24 mouse cellular contexts compared by ENCODE assay signal in the genomic region with DNA sequence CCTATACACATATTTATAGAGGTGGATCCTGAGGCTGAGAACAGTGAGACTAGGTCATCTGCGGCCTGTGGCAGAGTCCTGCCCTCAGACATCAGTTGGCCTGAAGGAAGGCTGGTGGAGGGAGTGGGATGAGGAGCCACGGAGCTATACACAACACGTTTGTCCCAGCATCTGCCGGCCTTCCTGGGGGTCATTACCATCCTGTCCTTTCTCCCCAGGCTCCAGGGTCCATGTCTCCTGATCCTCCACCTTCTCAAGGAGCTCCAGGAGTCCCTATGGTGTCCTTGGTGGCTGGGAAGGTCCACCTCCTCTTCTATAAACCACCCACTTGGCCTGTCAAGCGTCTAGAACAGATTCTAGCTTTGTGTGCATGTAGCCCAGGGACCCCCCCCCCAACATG. TPM values are rescaled to one million over a fixed set of nuclear protein-coding genes. Genes with fewer than 3 reads are reported as not detected.
DNase-seq lines count a peak whose midpoint lies in the region; ATAC-seq lines count a peak whose summit lies in the region.
"Had no signal": no experiment of that assay in that cellular context is flagged by ENCODE, and none has a peak within 500 bp of the region (broad histone marks: within the 10 kb centered on the region; RNA-seq: fewer than 3 reads in every experiment).

No protein-coding gene starts in this region.

- peaks cover 4% of the 10 kb centered on the region; the same call in 1 of the 2 replicates for H3K4me1 ChIP-seq in kidney, embryonic 15.5 days
- H3K4me1 ChIP-seq: heart, embryonic 13.5 days had no signal

- no peaks in the 10 kb centered on the region for H3K27me3 ChIP-seq in kidney, embryonic 15.5 days
- H3K27me3 ChIP-seq: forebrain, embryonic 15.5 days; hindbrain, embryonic 15.5 days had no signal

- WGBS in kidney, embryonic 15.5 days: 79% methylated on average over 5 of the region's 5 CpGs

- no peak overlapping the region for H3K9ac ChIP-seq in kidney, embryonic 15.5 days
- H3K9ac ChIP-seq: forebrain, embryonic 15.5 days; heart, embryonic 13.5 days; hindbrain, embryonic 15.5 days had no signal

- ATAC-seq in cerebellum, adult (ENCODE audit: insufficient number of reproducible peaks, low FRiP score, low TSS enrichment): no peak
- ATAC-seq in kidney, embryonic 15.5 days (replicated peaks; ENCODE audit: low FRiP score): no peak
- ATAC-seq: CD4-positive, CD25-positive, alpha-beta regulatory T cell, adult 4 months; forebrain, embryonic 15.5 days; intestine, embryonic 16.5 days had no signal

- peak; percentile 46 for DNase-seq in cerebellum, adult 11-12 months
- no peak for DNase-seq in kidney, adult 8-10 months
- peak; percentile 2 for DNase-seq in right cerebral cortex, postnatal 14 days
- no peak for DNase-seq in right cerebral cortex, postnatal 4 days
- DNase-seq in cerebellum, postnatal 36 days: peak; percentile 6 to 21
- DNase-seq in spleen, adult 12 weeks (ENCODE audit: low spot score): no peak
- DNase-seq: gastrocnemius, postnatal 25 days; heart, adult 2 months; heart, postnatal 36 days; thymus, adult 18-20 months; thymus, postnatal 36 days had no signal

- H3K4me3 ChIP-seq in kidney, embryonic 15.5 days (replicated peaks): no peak overlapping the region
- H3K4me3 ChIP-seq: embryonic facial prominence, embryonic 10.5 days; forebrain, embryonic 15.5 days; heart, adult 2 months; heart, embryonic 13.5 days; hindbrain, embryonic 15.5 days had no signal

- peak overlapping the region; percentile 56 for H3K27ac ChIP-seq in kidney, embryonic 15.5 days
- H3K27ac ChIP-seq: heart, adult 2 months; heart, embryonic 13.5 days; hindbrain, embryonic 15.5 days had no signal

- no peaks in the 10 kb centered on the region for H3K36me3 ChIP-seq in kidney, embryonic 15.5 days
- H3K36me3 ChIP-seq: embryonic facial prominence, embryonic 10.5 days; forebrain, embryonic 15.5 days; heart, embryonic 13.5 days; hindbrain, embryonic 15.5 days had no signal

- no peak overlapping the region for H3K4me2 ChIP-seq in kidney, embryonic 15.5 days
- H3K4me2 ChIP-seq: forebrain, embryonic 15.5 days; heart, embryonic 13.5 days; hindbrain, embryonic 15.5 days had no signal

- no peaks in the 10 kb centered on the region for H3K9me3 ChIP-seq in kidney, embryonic 15.5 days (replicated peaks)
- H3K9me3 ChIP-seq: embryonic facial prominence, embryonic 10.5 days; forebrain, embryonic 15.5 days; heart, embryonic 13.5 days; hindbrain, embryonic 15.5 days had no signal

RNA-seq across cellular contexts. Expression of gene Slc22a12, which starts 5.0 kb away (rescaled TPM):
- polyA plus RNA-seq in kidney, embryonic 15.5 days (2015; fragmentation: Nextera tagmentation; extraction: Ambion mirVana): 14.1 and 16.3 TPM in 2 replicates
- polyA plus RNA-seq: CD4-positive, CD25-positive, alpha-beta regulatory T cell, adult 4 months; embryonic facial prominence, embryonic 10.5 days; forebrain, embryonic 15.5 days; heart, adult 2 months; heart, embryonic 13.5 days; hindbrain, embryonic 15.5 days; intestine, embryonic 16.5 days; limb, embryonic 11.5 days; liver, adult 2 months; liver, embryonic 16.5 days; lung, embryonic 16.5 days; stomach, embryonic 16.5 days had no signal

Comparison
In these comparisons a context has a peak if more than half of its experiments do, and no peak if none do; other contexts are left out.
1. DNase-seq: peak in cerebellum, adult 11-12 months (single experiment), right cerebral cortex, postnatal 14 days (single experiment) and cerebellum, postnatal 36 days (2 of 2); none in kidney, adult 8-10 months (0 of 2), right cerebral cortex, postnatal 4 days (single experiment) and spleen, adult 12 weeks (single experiment).